Mouse (Mus musculus): ENCODE results near the gene Gm20388.

DNA sequence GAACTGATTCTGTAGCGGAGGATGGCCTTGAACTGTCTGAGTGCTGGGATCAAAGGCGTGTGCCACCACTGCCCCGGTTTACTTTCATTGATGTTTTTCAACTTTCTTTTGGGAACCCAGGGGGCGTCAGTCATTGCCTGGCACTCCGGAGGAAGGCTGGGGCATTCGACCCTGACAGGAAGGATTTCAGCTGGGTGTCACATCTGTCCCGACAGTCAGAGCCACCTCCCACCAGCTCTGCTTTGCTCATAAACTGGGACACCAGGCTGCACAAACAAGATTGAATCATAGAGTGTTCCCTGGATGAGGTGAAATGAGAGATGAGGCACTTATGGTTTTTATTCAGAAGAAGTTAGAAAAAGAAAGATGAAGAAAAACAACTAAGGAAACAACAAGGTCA, 41.6 kb downstream of the Gm20388 start:
- TF ChIP-seq POLR2A (IDR thresholded peaks at IDR 0.05; ENCODE audit: insufficient read depth, low read length), result no peak
- TF ChIP-seq CTCF (IDR thresholded peaks at IDR 0.05; ENCODE audit: low read depth, low read length), result no peak
- TF ChIP-seq EP300 (IDR thresholded peaks at IDR 0.05; ENCODE audit: insufficient read depth, low read depth, low read length), result no peak

All from ES-Bruce4 (cell line).